Mouse (Mus musculus): ENCODE measurements at regions not wholly inside any gene's neighbourhood (a gene's known extent, or its start where the extent isn't known, plus 50 kb on each side); places are given as distances from the start of the nearest gene placed in this dataset.

DNA sequence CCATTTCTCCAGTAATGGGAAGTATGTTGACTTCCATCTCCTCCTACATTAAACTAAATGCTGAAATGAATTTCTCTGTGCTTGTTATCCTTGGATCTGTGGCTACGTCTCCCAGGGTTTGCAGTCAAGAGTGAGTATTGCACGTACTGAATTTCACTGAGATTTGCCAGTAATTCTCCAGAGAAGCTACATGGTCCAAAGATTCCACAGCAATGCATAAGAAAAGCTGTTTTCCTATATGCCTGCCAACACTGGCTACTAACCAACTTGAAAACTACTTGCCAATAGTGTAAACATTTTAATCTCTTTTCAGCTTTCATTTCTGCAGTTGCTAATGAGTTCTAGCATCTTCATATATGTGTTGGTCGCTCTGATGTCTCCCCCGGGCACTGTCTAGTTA is 164.4 kb downstream of the Cysltr2 start:
- H3K9ac ChIP-seq, result no peak overlapping the region
- H3K4me1 ChIP-seq, result no peaks in the 10 kb centered on the region
- H3K9me3 ChIP-seq, result no peaks in the 10 kb centered on the region
- H3K36me3 ChIP-seq, result no peaks in the 10 kb centered on the region
- no peaks in the 10 kb centered on the region for H3K27me3 ChIP-seq
- no peak overlapping the region for H3K4me2 ChIP-seq (replicated peaks)
- no peak overlapping the region for H3K4me3 ChIP-seq
- no peak for ATAC-seq (ENCODE audit: insufficient number of reproducible peaks, insufficient read depth, low FRiP score, low TSS enrichment)
- H3K27ac ChIP-seq, result no peak overlapping the region
- WGBS, result 81% methylated on average over 4 of the region's 4 CpGs

DNA sequence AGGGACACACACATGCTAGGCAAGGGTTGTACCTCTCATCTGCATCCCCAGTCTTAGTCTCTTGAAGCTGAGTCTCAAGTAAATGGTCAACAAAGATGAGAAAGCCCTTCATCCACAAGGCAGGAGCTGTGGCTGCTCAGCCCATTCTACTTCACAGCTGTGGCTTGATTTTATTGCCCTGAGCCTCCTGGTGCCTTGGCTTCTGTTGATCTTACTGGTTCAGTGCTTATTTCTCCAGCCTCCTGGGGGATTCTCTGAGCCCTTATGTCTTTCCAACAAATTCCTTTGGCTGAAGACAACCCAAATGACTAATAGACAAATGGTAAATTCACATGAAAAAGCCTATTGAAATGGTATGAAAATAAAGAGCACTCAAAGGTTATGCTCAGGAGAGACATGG is 167.3 kb upstream of the Fndc3a start:
- Histone ChIP-seq H3K4me2 (replicated peaks) (no peak overlapping the region), H3K9ac (no peak overlapping the region), H3K36me3 (no peaks in the 10 kb centered on the region), H3K4me3 (no peak overlapping the region), H3K4me1 (no peaks in the 10 kb centered on the region), H3K27ac (no peak overlapping the region), H3K27me3 (no peaks in the 10 kb centered on the region), H3K9me3 (no peaks in the 10 kb centered on the region)
- no peak for ATAC-seq (ENCODE audit: insufficient number of reproducible peaks, insufficient read depth, low FRiP score, low TSS enrichment)

DNA sequence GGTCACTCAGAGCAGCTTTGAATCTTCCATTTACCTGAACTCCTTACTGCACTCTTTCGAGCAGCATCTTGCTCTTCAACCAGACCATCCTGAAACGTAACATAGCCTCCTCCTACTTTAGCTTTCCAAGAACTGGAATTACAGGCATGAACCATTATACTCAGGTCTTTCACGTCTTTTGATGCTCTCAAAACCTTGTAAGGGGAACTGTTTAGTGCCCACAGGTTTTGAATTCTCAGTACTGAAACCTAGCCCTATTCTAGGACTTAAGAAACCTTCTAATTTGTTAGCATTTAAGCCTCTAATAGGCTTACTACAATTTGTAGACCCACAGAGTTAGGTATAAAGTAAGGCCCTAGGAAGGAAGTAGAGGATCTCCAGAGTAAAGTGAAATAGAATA is 163.7 kb upstream of the Fndc3a start:
- Histone ChIP-seq H3K9me3 (no peaks in the 10 kb centered on the region), H3K36me3 (no peaks in the 10 kb centered on the region), H3K9ac (no peak overlapping the region), H3K27me3 (no peaks in the 10 kb centered on the region), H3K4me1 (no peaks in the 10 kb centered on the region), H3K4me2 (replicated peaks) (no peak overlapping the region), H3K27ac (no peak overlapping the region), H3K4me3 (no peak overlapping the region)
- no peak for ATAC-seq (ENCODE audit: insufficient number of reproducible peaks, insufficient read depth, low FRiP score, low TSS enrichment)
- 83% methylated on average over 3 of the region's 3 CpGs for WGBS

DNA sequence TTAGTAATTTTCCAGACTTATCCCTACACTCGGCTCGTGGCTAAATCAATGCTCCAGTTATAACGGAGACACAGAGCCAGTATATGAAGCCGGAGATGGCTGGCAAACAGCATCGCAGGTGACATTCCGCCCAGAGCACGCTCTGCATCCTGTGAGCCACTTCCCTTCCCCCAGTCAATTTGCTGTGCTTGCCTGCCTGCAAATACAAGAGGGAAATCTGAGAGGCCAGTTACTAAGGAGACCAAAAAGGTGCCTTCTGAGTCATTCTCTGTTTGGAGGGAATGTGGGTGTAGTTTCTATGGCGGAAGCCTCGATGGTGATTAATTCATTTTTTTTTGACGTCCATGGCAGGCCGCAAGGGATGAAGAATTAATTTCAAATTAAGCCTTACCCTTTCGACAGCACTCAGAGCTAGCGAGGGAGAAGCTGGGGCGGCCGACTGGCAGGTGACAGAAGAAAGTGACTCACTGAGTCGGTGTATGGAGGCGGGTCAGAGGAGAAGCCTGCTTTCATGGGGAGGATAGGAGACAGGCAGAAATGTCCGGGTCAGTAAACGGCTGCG is 159.5 kb upstream of the Fndc3a start:
- Histone ChIP-seq H3K27me3 (no peaks in the 10 kb centered on the region), H3K4me2 (replicated peaks) (peak overlapping the region; percentile 32), H3K4me1 (no peaks in the 10 kb centered on the region), H3K27ac (no peak overlapping the region), H3K9me3 (no peaks in the 10 kb centered on the region), H3K4me3 (no peak overlapping the region), H3K36me3 (no peaks in the 10 kb centered on the region), H3K9ac (no peak overlapping the region)
- peak; percentile 47; the same call in 1 of the 2 replicates for ATAC-seq (ENCODE audit: insufficient number of reproducible peaks, insufficient read depth, low FRiP score, low TSS enrichment)
- WGBS, result 35% methylated on average over 20 of the region's 20 CpGs

DNA sequence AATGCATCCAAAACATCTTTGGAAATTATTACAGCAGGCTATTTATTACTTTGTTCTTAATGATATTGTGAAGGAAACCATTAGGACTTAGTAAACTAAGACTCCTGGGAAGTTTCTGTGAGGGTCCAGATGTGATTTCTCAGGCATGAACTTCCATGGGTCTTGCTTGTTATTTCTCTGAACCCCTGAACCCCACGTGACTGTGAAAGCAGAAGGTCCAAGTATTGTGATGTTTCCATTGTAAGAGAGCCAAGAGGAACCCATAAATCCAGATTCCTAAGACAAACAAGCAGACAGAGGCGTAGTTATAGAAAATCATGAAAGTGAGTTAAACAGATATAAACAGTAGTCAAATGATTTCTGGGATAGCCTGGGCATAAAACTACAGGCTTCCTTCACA is 157.1 kb upstream of the Fndc3a start:
- no peaks in the 10 kb centered on the region for H3K36me3 ChIP-seq
- H3K4me2 ChIP-seq (replicated peaks), result no peak overlapping the region
- no peak overlapping the region for H3K4me3 ChIP-seq
- H3K9me3 ChIP-seq, result no peaks in the 10 kb centered on the region
- no peaks in the 10 kb centered on the region for H3K27me3 ChIP-seq
- no peak overlapping the region for H3K27ac ChIP-seq
- H3K4me1 ChIP-seq, result no peaks in the 10 kb centered on the region
- H3K9ac ChIP-seq, result no peak overlapping the region
- 75% methylated on average over 2 of the region's 2 CpGs for WGBS
- ATAC-seq (ENCODE audit: insufficient number of reproducible peaks, insufficient read depth, low FRiP score, low TSS enrichment), result no peak

DNA sequence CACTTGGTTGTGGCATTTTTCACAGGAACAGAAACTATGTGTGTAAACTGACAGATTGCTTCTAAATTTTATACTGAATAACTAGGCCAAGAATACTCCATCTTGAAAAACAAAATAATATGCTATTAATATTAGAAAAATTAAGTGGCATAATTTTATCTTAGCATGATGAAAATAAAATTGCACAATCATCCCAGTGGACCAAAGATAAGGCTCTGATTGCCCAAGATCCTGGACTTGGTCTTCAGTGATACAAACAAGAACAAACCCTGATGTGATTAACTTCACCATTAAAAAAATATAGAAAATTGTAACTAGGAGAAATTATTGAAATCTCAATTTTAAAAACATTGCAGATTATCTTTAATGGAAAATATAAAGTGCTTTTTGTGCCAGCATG is 155.7 kb upstream of the Fndc3a start:
- H3K27ac ChIP-seq, result no peak overlapping the region
- no peak overlapping the region for H3K9ac ChIP-seq
- no peaks in the 10 kb centered on the region for H3K27me3 ChIP-seq
- H3K9me3 ChIP-seq, result no peaks in the 10 kb centered on the region
- no peaks in the 10 kb centered on the region for H3K4me1 ChIP-seq
- H3K4me3 ChIP-seq, result no peak overlapping the region
- no peaks in the 10 kb centered on the region for H3K36me3 ChIP-seq
- no peak overlapping the region for H3K4me2 ChIP-seq (replicated peaks)
- ATAC-seq (ENCODE audit: insufficient number of reproducible peaks, insufficient read depth, low FRiP score, low TSS enrichment), result no peak

DNA sequence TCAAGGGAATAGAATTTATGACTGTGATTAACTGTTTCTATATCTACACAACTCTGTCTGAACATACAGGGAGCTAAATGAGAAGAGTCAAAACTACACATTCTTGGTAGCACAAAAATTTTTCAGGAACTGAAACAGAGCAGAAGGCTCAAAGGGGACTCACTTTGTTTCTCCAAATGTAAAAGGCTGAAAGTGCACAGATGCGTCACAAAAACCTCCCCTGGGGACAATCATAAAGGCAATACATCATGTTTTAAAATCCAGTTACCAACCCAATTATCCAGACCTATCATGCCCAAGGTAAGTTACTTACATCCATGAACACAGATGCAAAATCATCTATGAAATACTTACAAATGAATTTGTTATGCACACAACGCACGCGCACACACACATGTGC is 155.0 kb upstream of the Fndc3a start:
- H3K4me3 ChIP-seq, result no peak overlapping the region
- no peak overlapping the region for H3K9ac ChIP-seq
- H3K27ac ChIP-seq, result no peak overlapping the region
- ATAC-seq (ENCODE audit: insufficient number of reproducible peaks, insufficient read depth, low FRiP score, low TSS enrichment), result no peak
- H3K4me2 ChIP-seq (replicated peaks), result no peak overlapping the region
- no peaks in the 10 kb centered on the region for H3K27me3 ChIP-seq
- WGBS, result 90% methylated on average over 4 of the region's 4 CpGs
- no peaks in the 10 kb centered on the region for H3K4me1 ChIP-seq
- H3K36me3 ChIP-seq, result no peaks in the 10 kb centered on the region
- no peaks in the 10 kb centered on the region for H3K9me3 ChIP-seq

DNA sequence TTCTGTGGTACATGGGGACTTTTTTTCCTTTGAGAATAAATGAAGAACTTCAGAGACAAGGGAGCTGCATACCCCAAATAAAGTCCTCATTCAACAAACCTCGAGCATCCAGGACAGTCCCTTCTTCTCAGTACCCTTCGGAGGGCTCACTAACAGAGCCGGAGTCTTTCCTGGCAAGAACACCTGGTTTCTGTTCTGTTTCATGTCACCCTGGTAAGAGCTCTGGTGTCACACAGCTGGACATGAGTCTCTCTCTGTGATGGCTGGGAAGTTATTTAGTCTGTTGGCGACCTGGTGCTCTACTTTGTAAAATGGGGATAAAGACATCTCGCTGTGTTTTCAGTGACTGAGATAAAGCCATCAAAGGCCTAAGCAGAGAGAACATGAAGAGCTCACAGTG is 154.3 kb upstream of the Fndc3a start:
- no peak for ATAC-seq (ENCODE audit: insufficient number of reproducible peaks, insufficient read depth, low FRiP score, low TSS enrichment)
- Histone ChIP-seq H3K9me3 (no peaks in the 10 kb centered on the region), H3K27ac (no peak overlapping the region), H3K4me3 (no peak overlapping the region), H3K36me3 (no peaks in the 10 kb centered on the region), H3K4me2 (replicated peaks) (no peak overlapping the region), H3K27me3 (no peaks in the 10 kb centered on the region), H3K9ac (no peak overlapping the region), H3K4me1 (no peaks in the 10 kb centered on the region)
- 67% methylated on average over 5 of the region's 5 CpGs for WGBS

DNA sequence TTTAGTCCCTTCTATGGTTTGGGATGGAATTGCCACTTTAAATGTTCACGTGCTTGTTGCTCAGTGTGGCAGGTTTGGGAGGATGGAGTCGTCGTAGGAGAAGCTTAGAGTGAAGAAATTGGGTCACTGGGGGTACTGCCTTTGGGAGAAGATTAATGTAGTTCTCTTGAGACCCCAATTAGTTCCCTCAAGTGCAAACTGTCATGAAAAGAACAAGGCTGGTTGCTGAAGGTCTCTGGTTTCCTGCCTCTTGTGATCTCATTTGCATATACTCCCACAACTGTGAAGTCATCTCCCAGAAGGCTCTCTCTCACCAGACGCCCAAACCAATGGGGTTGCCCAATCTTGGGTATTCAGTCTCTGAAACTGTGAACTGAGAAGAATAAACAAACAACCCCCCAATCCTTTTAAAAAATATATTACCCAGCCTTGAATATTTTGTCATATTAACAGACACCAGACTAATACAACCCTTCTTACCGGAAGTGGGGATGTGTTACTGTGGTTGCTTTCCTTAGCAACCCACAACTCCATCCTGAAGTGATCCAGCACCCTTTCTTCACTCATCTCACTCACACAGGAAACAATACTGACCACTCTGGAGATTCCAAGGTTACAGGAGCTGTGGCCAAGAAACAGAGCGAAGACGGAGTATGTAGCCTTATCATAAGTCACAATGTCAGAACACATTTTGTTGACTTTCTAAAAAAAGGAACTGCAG is 153.2 kb upstream of the Fndc3a start:
- no peak overlapping the region for H3K4me3 ChIP-seq
- ATAC-seq (ENCODE audit: insufficient number of reproducible peaks, insufficient read depth, low FRiP score, low TSS enrichment), result no peak
- no peak overlapping the region for H3K27ac ChIP-seq
- H3K27me3 ChIP-seq, result no peaks in the 10 kb centered on the region
- no peaks in the 10 kb centered on the region for H3K9me3 ChIP-seq
- H3K4me2 ChIP-seq (replicated peaks), result no peak overlapping the region
- H3K4me1 ChIP-seq, result no peaks in the 10 kb centered on the region
- WGBS, result 75% methylated on average over 7 of the region's 7 CpGs
- no peaks in the 10 kb centered on the region for H3K36me3 ChIP-seq
- H3K9ac ChIP-seq, result no peak overlapping the region

DNA sequence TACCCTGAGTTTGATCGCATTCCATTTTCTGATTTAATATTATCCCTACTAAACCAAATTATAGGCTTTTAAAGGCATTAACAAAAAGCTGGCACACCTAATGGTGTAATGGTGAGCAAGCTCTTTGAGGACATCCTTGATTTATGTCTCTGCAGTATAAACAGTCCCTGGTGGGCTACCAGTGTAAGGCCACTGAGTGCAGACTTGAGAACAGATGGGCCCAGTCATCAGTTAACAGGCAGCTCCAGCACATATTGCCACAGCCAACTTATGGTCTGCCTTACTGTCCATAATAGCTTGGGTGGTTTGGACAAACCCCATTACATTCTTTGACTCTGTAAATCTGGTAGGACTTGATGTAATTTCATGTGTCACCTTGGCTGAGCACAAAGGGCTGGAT is 144.4 kb upstream of the Fndc3a start:
- ATAC-seq (ENCODE audit: insufficient number of reproducible peaks, insufficient read depth, low FRiP score, low TSS enrichment), result no peak
- Histone ChIP-seq H3K27ac (no peak overlapping the region), H3K36me3 (no peaks in the 10 kb centered on the region), H3K9ac (no peak overlapping the region), H3K4me3 (no peak overlapping the region), H3K27me3 (no peaks in the 10 kb centered on the region), H3K4me1 (no peaks in the 10 kb centered on the region), H3K9me3 (no peaks in the 10 kb centered on the region), H3K4me2 (replicated peaks) (no peak overlapping the region)
- 90% methylated on average over 1 of the region's 1 CpGs for WGBS

DNA sequence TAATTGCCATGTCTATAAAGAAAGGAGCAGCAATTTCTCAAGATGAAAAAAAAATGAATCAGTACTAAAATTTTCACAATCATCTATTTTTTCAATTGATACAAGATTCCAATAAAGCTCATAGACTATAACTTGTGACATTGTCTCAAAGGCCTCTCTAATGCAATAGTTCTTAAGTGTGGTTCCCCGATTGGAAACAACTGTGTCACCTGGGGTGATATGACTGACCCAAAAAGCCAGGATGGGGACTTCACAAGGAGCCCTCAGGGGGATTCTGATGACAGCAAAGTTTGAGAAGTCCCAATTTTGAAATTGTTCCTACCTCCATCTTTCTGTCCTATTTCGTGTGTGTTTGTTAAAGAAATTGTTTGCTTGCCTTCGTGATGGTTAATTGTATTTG is 143.3 kb upstream of the Fndc3a start:
- WGBS, result 77% methylated on average over 3 of the region's 3 CpGs
- Histone ChIP-seq H3K4me2 (replicated peaks) (no peak overlapping the region), H3K36me3 (no peaks in the 10 kb centered on the region), H3K9me3 (no peaks in the 10 kb centered on the region), H3K9ac (no peak overlapping the region), H3K27me3 (no peaks in the 10 kb centered on the region), H3K4me3 (no peak overlapping the region), H3K4me1 (no peaks in the 10 kb centered on the region), H3K27ac (no peak overlapping the region)
- no peak for ATAC-seq (ENCODE audit: insufficient number of reproducible peaks, insufficient read depth, low FRiP score, low TSS enrichment)

DNA sequence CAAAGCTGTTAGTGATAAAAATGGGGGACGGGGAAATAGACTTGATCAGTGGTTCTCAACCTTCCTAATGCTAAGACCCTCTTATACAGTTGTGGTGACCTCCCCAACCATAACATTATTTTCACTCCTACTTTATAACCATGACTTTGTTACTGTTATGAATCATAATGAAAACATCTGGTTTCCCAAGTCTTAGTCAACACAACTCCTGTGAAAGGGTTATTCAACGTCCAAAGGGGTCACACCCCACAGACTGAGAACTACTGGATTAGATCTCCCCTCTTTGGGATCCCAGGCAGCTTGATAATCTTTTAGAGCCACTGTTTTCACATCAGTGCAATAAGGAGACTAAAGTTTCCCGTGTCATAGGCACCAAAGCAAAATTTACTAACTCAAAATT is 141.1 kb upstream of the Fndc3a start:
- Histone ChIP-seq H3K36me3 (no peaks in the 10 kb centered on the region), H3K4me3 (no peak overlapping the region), H3K4me1 (no peaks in the 10 kb centered on the region), H3K4me2 (replicated peaks) (no peak overlapping the region), H3K27ac (no peak overlapping the region), H3K9me3 (no peaks in the 10 kb centered on the region), H3K9ac (no peak overlapping the region), H3K27me3 (no peaks in the 10 kb centered on the region)
- ATAC-seq (ENCODE audit: insufficient number of reproducible peaks, insufficient read depth, low FRiP score, low TSS enrichment), result no peak
- WGBS, result 79% methylated on average over 3 of the region's 3 CpGs

All from embryonic facial prominence, embryonic 12.5 days (tissue).